19 mouse cellular contexts compared by ENCODE assay signal in genomic region chr16:91859203-91859602, GRCm38 (mm10).
DNase-seq lines count a peak whose midpoint lies in the region; ATAC-seq and TF ChIP-seq lines count a peak whose summit lies in the region.
"Had no signal": no experiment of that assay in that cellular context is flagged by ENCODE, and none has a peak within 500 bp of the region (broad histone marks: within the 10 kb centered on the region; RNA-seq: fewer than 3 reads in every experiment).

No protein-coding gene starts in this region.

- H3K4me3 ChIP-seq in layer of hippocampus, adult 2 months, result no peak overlapping the region
- H3K4me3 ChIP-seq: embryonic facial prominence, embryonic 13.5 days; forebrain, embryonic 12.5 days; heart, embryonic 15.5 days; hindbrain, embryonic 13.5 days had no signal

- DNase-seq in cerebellum, postnatal 4 days (ENCODE audit: low spot score in 2 of 2), result no peak
- no peak for DNase-seq in layer of hippocampus, adult 2 months (ENCODE audit: low spot score in 2 of 2)
- DNase-seq in layer of hippocampus, postnatal 14 days (ENCODE audit: low spot score in 2 of 2), result no peak
- peak; percentile 58 for DNase-seq in cerebellum, adult 9-11 months
- DNase-seq in heart, adult 9 months (ENCODE audit: low spot score in 2 of 2), result no peak
- DNase-seq in kidney, postnatal 4 days, result no peak
- DNase-seq: B cell, adult 2 months; forebrain, postnatal 0 days; gastrocnemius, postnatal 10 days; heart, adult 18-20 months; heart, postnatal 14 days; kidney, adult 11 months had no signal

- peak; percentile 54; the same call in 1 of the 2 replicates for ATAC-seq in cerebellum, adult (ENCODE audit: insufficient number of reproducible peaks, low FRiP score, low TSS enrichment)
- ATAC-seq: CD4-positive, CD25-positive, alpha-beta regulatory T cell, adult 4 months; forebrain, postnatal 0 days; hindbrain, postnatal 0 days had no signal

- H3K27ac ChIP-seq in layer of hippocampus, adult 2 months, result peak overlapping the region; percentile 46; the same call in 1 of the 2 replicates
- H3K27ac ChIP-seq: embryonic facial prominence, embryonic 13.5 days; forebrain, embryonic 12.5 days; hindbrain, embryonic 13.5 days; hindbrain, postnatal 0 days had no signal

- no peak for TF ChIP-seq CTCF in layer of hippocampus, adult 2 months (conservative IDR thresholded peaks at IDR 0.05)
